Mouse (Mus musculus) kidney, adult 8-10 months (tissue): ENCODE results near the gene Rbm5.

ENCODE experiments used
- DNase-seq, 2 experiments: peaks; one replicate each; pipeline ENCODE4 v3.0.0; 2022

Gene Rbm5

GRCm38 (mm10) chr9:107699376-107699980 is 71.3 kb downstream of the Rbm5 start:
- DNase-seq: no peak

- peak in 1 of 2 experiments; percentile 50 for DNase-seq
Measured at GRCm38 (mm10) chr9:107698611-107699190, 72.1 kb downstream of the Rbm5 start.

- DNase-seq: no peak
Measured at GRCm38 (mm10) chr9:107697811-107698521, 72.8 kb downstream of the Rbm5 start.

- peak; percentile 25 to 57 for DNase-seq
Measured at GRCm38 (mm10) chr9:107696845-107697610, 73.8 kb downstream of the Rbm5 start.

GRCm38 (mm10) chr9:107696106-107696479 is 74.7 kb downstream of the Rbm5 start:
- DNase-seq: no peak

GRCm38 (mm10) chr9:107695441-107696105 is 75.2 kb downstream of the Rbm5 start:
- DNase-seq: peak; percentile 39 to 47

GRCm38 (mm10) chr9:107694627-107695026 is 76.2 kb downstream of the Rbm5 start:
- DNase-seq: peak in 1 of 2 experiments; percentile 37

- no peak for DNase-seq
Measured at GRCm38 (mm10) chr9:107693433-107693987, 77.3 kb downstream of the Rbm5 start.

- DNase-seq: no peak
Measured at GRCm38 (mm10) chr9:107692785-107693184, 78.0 kb downstream of the Rbm5 start.

- DNase-seq: no peak
Measured at GRCm38 (mm10) chr9:107690391-107690790, 80.4 kb downstream of the Rbm5 start.
